10 mouse cellular contexts compared by ENCODE assay signal in genomic region chr4:102432040-102432782, GRCm38 (mm10).
DNase-seq lines count a peak whose midpoint lies in the region; ATAC-seq and TF ChIP-seq lines count a peak whose summit lies in the region.
"Had no signal": no experiment of that assay in that cellular context is flagged by ENCODE, and none has a peak within 500 bp of the region (broad histone marks: within the 10 kb centered on the region; RNA-seq: fewer than 3 reads in every experiment).

No protein-coding gene starts in this region.

- no peak overlapping the region for H3K4me2 ChIP-seq in heart, embryonic 12.5 days
- peak overlapping the region; percentile 2; the same call in 1 of the 2 replicates for H3K4me2 ChIP-seq in embryonic facial prominence, embryonic 12.5 days (replicated peaks)
- peak overlapping the region; percentile 27; the same call in 1 of the 2 replicates for H3K4me2 ChIP-seq in neural tube, embryonic 15.5 days
- H3K4me2 ChIP-seq: limb, embryonic 12.5 days had no signal

- no peak for DNase-seq in heart, postnatal 14 days
- peak; percentile 1 for DNase-seq in lung, postnatal 14 days
- no peak for DNase-seq in lung, adult 2 months
- DNase-seq in right cerebral cortex, postnatal 14 days = no peak
- DNase-seq in spleen, adult 18-20 months = no peak
- DNase-seq: heart, postnatal 36 days had no signal

- intact Hi-C loops in heart, postnatal 14 days (cut with DNase I) = no loop called here

- H3K36me3 ChIP-seq in heart, embryonic 12.5 days = no peaks in the 10 kb centered on the region
- no peaks in the 10 kb centered on the region for H3K36me3 ChIP-seq in embryonic facial prominence, embryonic 12.5 days
- no peaks in the 10 kb centered on the region for H3K36me3 ChIP-seq in neural tube, embryonic 15.5 days
- H3K36me3 ChIP-seq: limb, embryonic 12.5 days had no signal

- 0 out of 2 replicates have a peak overlapping the region, but pooled peaks have one; percentile 33 for H3K27ac ChIP-seq in heart, embryonic 12.5 days (ENCODE audit: poor library complexity, severe bottlenecking)
- H3K27ac ChIP-seq in embryonic facial prominence, embryonic 12.5 days = 0 out of 2 replicates have a peak overlapping the region, but pooled peaks have one; percentile 13
- peak overlapping the region; percentile 39 for H3K27ac ChIP-seq in neural tube, embryonic 15.5 days (replicated peaks)
- H3K27ac ChIP-seq: limb, embryonic 12.5 days had no signal

- H3K27me3 ChIP-seq in heart, embryonic 12.5 days (replicated peaks) = no peaks in the 10 kb centered on the region
- H3K27me3 ChIP-seq in embryonic facial prominence, embryonic 12.5 days = no peaks in the 10 kb centered on the region
- no peaks in the 10 kb centered on the region for H3K27me3 ChIP-seq in neural tube, embryonic 15.5 days (replicated peaks)
- H3K27me3 ChIP-seq: limb, embryonic 12.5 days had no signal

- H3K4me1 ChIP-seq in heart, embryonic 12.5 days (replicated peaks) = peaks cover 9% of the 10 kb centered on the region; the same call in 1 of the 2 replicates
- H3K4me1 ChIP-seq in lung, adult 2 months (ENCODE audit: control insufficient read depth, insufficient read depth, low read length) = peaks cover 2% of the 10 kb centered on the region
- peaks cover 10% of the 10 kb centered on the region for H3K4me1 ChIP-seq in embryonic facial prominence, embryonic 12.5 days
- peaks cover 30% of the 10 kb centered on the region for H3K4me1 ChIP-seq in neural tube, embryonic 15.5 days

- TF ChIP-seq CTCF in lung, adult 2 months (IDR thresholded peaks at IDR 0.05; ENCODE audit: insufficient read depth, low read length) = no peak

- no peak for TF ChIP-seq POLR2A in lung, adult 2 months (IDR thresholded peaks at IDR 0.05; ENCODE audit: borderline replicate concordance, extremely low read depth, low read depth, low read length)

- no peaks in the 10 kb centered on the region for H3K9me3 ChIP-seq in heart, embryonic 12.5 days (replicated peaks)
- no peaks in the 10 kb centered on the region for H3K9me3 ChIP-seq in embryonic facial prominence, embryonic 12.5 days
- H3K9me3 ChIP-seq in neural tube, embryonic 15.5 days (replicated peaks) = no peaks in the 10 kb centered on the region
- H3K9me3 ChIP-seq: limb, embryonic 12.5 days had no signal

- H3K4me3 ChIP-seq in heart, embryonic 12.5 days = no peak overlapping the region
- H3K4me3 ChIP-seq in lung, adult 2 months (replicated peaks; ENCODE audit: extremely low read depth, low read depth, low read length) = no peak overlapping the region
- no peak overlapping the region for H3K4me3 ChIP-seq in embryonic facial prominence, embryonic 12.5 days
- no peak overlapping the region for H3K4me3 ChIP-seq in neural tube, embryonic 15.5 days (replicated peaks)
- H3K4me3 ChIP-seq: limb, embryonic 12.5 days had no signal

- ATAC-seq in heart, embryonic 12.5 days (ENCODE audit: insufficient number of reproducible peaks, low FRiP score) = no peak
- no peak for ATAC-seq in embryonic facial prominence, embryonic 12.5 days (ENCODE audit: insufficient number of reproducible peaks, insufficient read depth, low FRiP score, low TSS enrichment)
- ATAC-seq in neural tube, embryonic 15.5 days (ENCODE audit: low FRiP score) = no peak; the same call in 1 of the 2 replicates

- H3K9ac ChIP-seq in heart, embryonic 12.5 days = no peak overlapping the region
- no peak overlapping the region for H3K9ac ChIP-seq in embryonic facial prominence, embryonic 12.5 days
- no peak overlapping the region for H3K9ac ChIP-seq in neural tube, embryonic 15.5 days (replicated peaks)
- H3K9ac ChIP-seq: limb, embryonic 12.5 days had no signal

- WGBS in heart, embryonic 12.5 days = 43% methylated on average over 9 of the region's 9 CpGs
- 30% methylated on average over 9 of the region's 9 CpGs for WGBS in lung, adult 2 months
- 24% methylated on average over 9 of the region's 9 CpGs for WGBS in embryonic facial prominence, embryonic 12.5 days
- WGBS in neural tube, embryonic 15.5 days = 20% methylated on average over 9 of the region's 9 CpGs
